Mouse (Mus musculus) embryonic facial prominence, embryonic 14.5 days (tissue): ENCODE data around the gene Rnf187. TPM values are rescaled to one million over a fixed set of nuclear protein-coding genes. Genes with fewer than 3 reads are reported as not detected.

Source experiments
- ATAC-seq: fragments of 200-750 bp; cut with Nextera tagmentation; 2 replicates; pipeline ENCODE4 v1.8.0; 2017; ENCODE audit warnings: low read depth, moderate number of reproducible peaks, moderate TSS enrichment
- DNase-seq: peaks from one replicate; pipeline ENCODE4 v3.0.0-alpha.2; 2015; ENCODE audit warnings: low spot score
- H3K27ac ChIP-seq: fragments of 300-500 bp; sonication (generic); replicated peaks from 2 replicates; pipeline ENCODE4 v1.5.1; 2014; ENCODE audit warnings: low read depth, mild to moderate bottlenecking, low read length, moderate library complexity
- H3K27me3 ChIP-seq: fragments of 300-500 bp; sonication (generic); replicated peaks from 2 replicates; pipeline ENCODE4 v1.6.1; 2014; ENCODE audit warnings: low read length; ENCODE audit not compliant: control insufficient read depth, insufficient read depth
- H3K36me3 ChIP-seq: fragments of 300-500 bp; sonication (generic); 2 replicates; pipeline ENCODE4 v1.6.1; 2014; ENCODE audit warnings: low read length, mixed read lengths; ENCODE audit not compliant: control insufficient read depth, insufficient read depth
- H3K4me1 ChIP-seq: fragments of 300-500 bp; sonication (generic); 2 replicates; pipeline ENCODE4 v1.6.1; 2014; ENCODE audit warnings: antibody characterized with exemption, low read length; ENCODE audit not compliant: control insufficient read depth, insufficient read depth
- H3K4me2 ChIP-seq: fragments of 300-500 bp; sonication (generic); 2 replicates; pipeline ENCODE4 v1.6.1; 2014; ENCODE audit warnings: low read depth, mild to moderate bottlenecking, low read length, moderate library complexity, mixed read lengths
- H3K4me3 ChIP-seq: fragments of 300-500 bp; sonication (generic); 2 replicates; pipeline ENCODE4 v1.5.1; 2014; ENCODE audit warnings: low read depth, mild to moderate bottlenecking, low read length
- H3K9ac ChIP-seq: fragments of 300-500 bp; sonication (generic); 2 replicates; pipeline ENCODE4 v1.6.1; 2014; ENCODE audit warnings: low read depth, mild to moderate bottlenecking, low read length, moderate library complexity, mixed read lengths
- H3K9me3 ChIP-seq: fragments of 300-500 bp; sonication (generic); 2 replicates; pipeline ENCODE4 v1.6.1; 2016; ENCODE audit warnings: low read length; ENCODE audit not compliant: control insufficient read depth
- WGBS: fragments of 180-500 bp; shearing (Covaris S2); extraction: QIAGEN DNeasy Blood & Tissue Kit; methylation state at CpG from one replicate; pipeline ENCODE4 v1.1.7; 2014; 5-methylcytosine and 5-hydroxymethylcytosine counted together
- polyA plus RNA-seq: library from polyadenylated mRNA; unstranded; fragments of >200 nt; fragmentation: Nextera tagmentation; extraction: Ambion mirVana; gene quantifications from 2 replicates; pipeline ENCODE4 v1.2.1, GENCODE M21; 2014

Rnf187 gene
- 256 and 271 TPM in 2 replicates for polyA plus RNA-seq

DNA sequence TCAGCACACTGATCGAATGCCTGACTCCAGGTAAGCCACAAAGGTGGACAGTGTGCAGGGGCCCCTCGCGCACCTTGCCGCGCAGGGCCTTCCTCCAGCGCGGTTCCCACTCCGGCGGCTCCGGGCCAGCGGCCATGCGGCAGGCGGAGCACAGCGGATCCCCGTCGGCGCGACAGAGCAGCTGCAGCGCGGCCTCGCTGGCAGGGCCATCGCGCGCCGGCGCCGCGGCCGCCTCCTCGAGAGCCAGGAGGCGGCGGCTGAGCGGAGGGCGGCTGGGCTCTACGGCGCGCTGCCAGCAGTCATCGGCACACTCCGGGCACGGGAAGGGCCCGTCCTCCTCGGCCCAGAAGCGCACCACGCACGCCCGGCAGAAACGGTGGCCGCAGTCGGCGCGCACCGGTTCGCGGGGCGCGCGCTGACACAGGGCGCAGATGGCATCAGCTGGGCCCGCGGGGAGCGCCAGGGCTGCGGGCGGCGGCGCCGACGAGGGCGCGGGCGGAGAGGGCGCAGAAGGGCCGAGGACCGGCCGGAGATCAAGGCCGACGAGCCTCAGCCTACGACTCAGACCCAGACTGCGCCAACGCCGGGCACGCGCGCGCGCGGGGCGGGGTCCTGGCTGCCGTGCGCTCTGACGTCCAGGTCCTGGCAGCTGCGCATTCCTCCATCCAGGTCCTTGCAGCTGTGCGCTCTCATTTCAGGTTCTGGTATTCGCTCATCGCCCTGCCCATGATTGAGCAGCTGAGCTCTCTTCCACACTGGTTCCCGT is at the start of gene Rnf187:
TSS of gene Rnf187 (minus strand) at position 595 of the 766 bp plus-strand sequence.
- peak; percentile 96 for DNase-seq
- Histone ChIP-seq H3K4me2 (peak within 1 kb of the TSS; percentile 76), H3K4me3 (peak within 1 kb of the TSS; percentile 98), H3K36me3 (peaks cover 32% of the 10 kb centered on the region), H3K4me1 (peaks cover 13% of the 10 kb centered on the region), H3K9me3 (no peaks in the 10 kb centered on the region), H3K9ac (peak within 1 kb of the TSS; percentile 96), H3K27ac (peak within 1 kb of the TSS; percentile 94), H3K27me3 (no peaks in the 10 kb centered on the region)
- WGBS: under 1% methylated on average over 34 of the region's 95 CpGs
- peak; percentile 99 for ATAC-seq

DNA sequence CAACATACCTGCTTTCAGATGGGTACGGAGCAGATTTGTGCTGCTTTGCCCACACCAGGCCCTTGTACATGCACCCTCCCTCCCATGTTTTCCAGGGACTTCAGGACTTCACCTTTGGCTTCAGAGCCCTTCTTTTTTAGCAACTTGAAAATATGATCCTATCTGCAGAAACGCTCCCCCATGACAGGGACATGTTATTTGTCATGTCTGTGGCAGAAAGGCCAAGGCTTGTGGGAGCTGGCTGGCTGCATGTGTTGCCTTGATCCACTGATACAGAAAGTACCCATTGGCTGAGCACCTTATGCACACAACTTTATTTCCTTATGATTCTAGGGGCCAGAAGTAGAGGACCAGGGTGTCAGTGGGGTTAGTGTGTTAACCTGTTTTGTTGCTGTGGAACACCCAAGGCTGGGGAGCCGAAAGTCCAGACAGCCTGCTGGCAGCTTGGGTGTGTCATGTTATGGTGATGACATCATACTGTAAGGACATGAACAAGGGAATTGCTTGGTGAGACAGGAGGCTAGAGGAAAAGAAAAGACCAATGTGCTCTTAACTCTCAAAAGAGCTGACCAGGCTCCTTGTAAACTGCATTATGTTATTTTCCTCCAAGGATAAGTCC is 46.7 kb upstream of the Rnf187 start:
- no peak overlapping the region for H3K27ac ChIP-seq
- H3K36me3 ChIP-seq: peaks cover 78% of the 10 kb centered on the region
- no peak overlapping the region for H3K4me2 ChIP-seq
- H3K9ac ChIP-seq: no peak overlapping the region
- no peak for ATAC-seq
- no peaks in the 10 kb centered on the region for H3K9me3 ChIP-seq
- H3K27me3 ChIP-seq: no peaks in the 10 kb centered on the region
- H3K4me3 ChIP-seq: no peak overlapping the region
- WGBS: 90% methylated on average over 3 of the region's 3 CpGs
- DNase-seq: no peak
- H3K4me1 ChIP-seq: peaks cover 2% of the 10 kb centered on the region

DNA sequence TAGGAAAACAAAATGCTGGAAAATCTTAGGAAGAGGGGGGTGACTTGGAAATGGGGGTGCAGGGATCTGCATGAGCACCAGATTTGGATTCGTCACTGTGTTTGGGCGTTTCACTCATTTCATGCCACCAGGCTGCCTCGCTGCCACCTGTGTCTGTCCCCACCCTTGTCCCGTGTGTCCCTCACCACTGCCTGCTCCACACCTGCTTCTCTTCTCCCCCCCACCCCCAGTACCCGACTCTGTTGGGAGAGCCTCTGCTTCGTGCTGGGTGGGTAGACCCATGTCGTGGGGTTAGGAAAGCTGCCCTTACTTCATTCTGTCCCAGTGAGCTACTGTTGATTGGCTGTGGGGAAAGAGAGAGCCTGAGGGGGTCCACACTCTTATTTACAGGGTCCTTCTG is 45.9 kb upstream of the Rnf187 start:
- 96% methylated on average over 7 of the region's 7 CpGs for WGBS
- Histone ChIP-seq H3K4me1 (peaks cover 9% of the 10 kb centered on the region), H3K4me3 (no peak overlapping the region), H3K27me3 (no peaks in the 10 kb centered on the region), H3K36me3 (peaks cover 70% of the 10 kb centered on the region), H3K9me3 (no peaks in the 10 kb centered on the region), H3K4me2 (no peak overlapping the region), H3K27ac (no peak overlapping the region), H3K9ac (no peak overlapping the region)
- ATAC-seq (no peak), DNase-seq (no peak)

GRCm38 (mm10) chr11:58983691-58984341 is 45.1 kb upstream of the Rnf187 start:
- Histone ChIP-seq H3K4me2 (no peak overlapping the region), H3K36me3 (peaks cover 62% of the 10 kb centered on the region), H3K9ac (no peak overlapping the region), H3K9me3 (no peaks in the 10 kb centered on the region), H3K4me3 (no peak overlapping the region), H3K27me3 (no peaks in the 10 kb centered on the region), H3K4me1 (peaks cover 17% of the 10 kb centered on the region), H3K27ac (no peak overlapping the region)
- DNase-seq: no peak
- 89% methylated on average over 6 of the region's 6 CpGs for WGBS
- ATAC-seq: no peak

DNA sequence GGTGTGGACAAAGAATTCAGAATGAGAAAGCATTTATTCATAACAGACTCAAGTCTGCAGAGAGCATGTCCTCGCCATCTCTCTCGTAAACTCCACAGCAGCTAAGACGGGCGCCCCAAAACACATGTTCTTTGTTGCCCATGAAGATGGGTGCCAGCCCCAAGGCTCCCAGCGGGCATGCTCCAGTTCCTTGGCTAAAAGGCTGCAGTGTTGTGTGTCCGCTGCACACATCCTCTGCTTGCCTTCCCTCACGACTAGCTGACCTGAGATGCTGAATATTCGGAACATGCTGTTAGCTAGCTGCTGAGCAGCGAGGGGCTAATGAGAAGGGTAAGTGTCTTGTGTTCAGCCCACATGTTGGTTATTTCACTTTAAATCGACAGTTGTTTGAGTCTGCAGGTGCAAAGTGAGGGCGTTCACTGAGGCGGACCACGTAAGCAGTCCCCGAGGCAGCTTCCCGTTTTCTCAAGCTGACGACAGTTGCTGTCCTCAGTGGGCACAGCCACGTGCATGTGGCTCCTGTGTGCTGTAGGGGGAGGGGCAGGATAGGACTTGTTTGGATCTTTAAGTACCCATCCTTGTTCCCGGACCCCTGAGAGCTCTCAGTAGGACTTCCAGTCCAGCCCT is 43.9 kb upstream of the Rnf187 start:
- H3K9me3 ChIP-seq: no peaks in the 10 kb centered on the region
- no peak for ATAC-seq
- peaks cover 20% of the 10 kb centered on the region for H3K4me1 ChIP-seq
- no peak for DNase-seq
- peaks cover 50% of the 10 kb centered on the region for H3K36me3 ChIP-seq
- H3K9ac ChIP-seq: no peak overlapping the region
- H3K27ac ChIP-seq: no peak overlapping the region
- 80% methylated on average over 18 of the region's 18 CpGs for WGBS
- H3K27me3 ChIP-seq: no peaks in the 10 kb centered on the region
- no peak overlapping the region for H3K4me2 ChIP-seq
- H3K4me3 ChIP-seq: no peak overlapping the region

- peak; percentile 59; the same call in 1 of the 2 replicates for ATAC-seq
- Histone ChIP-seq H3K4me3 (no peak overlapping the region), H3K27ac (no peak overlapping the region), H3K4me1 (peaks cover 20% of the 10 kb centered on the region), H3K4me2 (no peak overlapping the region), H3K9ac (no peak overlapping the region), H3K9me3 (no peaks in the 10 kb centered on the region), H3K27me3 (no peaks in the 10 kb centered on the region), H3K36me3 (peaks cover 42% of the 10 kb centered on the region)
- 57% methylated on average over 14 of the region's 14 CpGs for WGBS
- DNase-seq: peak; percentile 84
Measured at GRCm38 (mm10) chr11:58981541-58982447, 43.1 kb upstream of the Rnf187 start.

GRCm38 (mm10) chr11:58980381-58980990 is 41.8 kb upstream of the Rnf187 start:
- ATAC-seq (no peak), DNase-seq (peak; percentile 11)
- Histone ChIP-seq H3K4me2 (peak overlapping the region; percentile 98), H3K9me3 (no peaks in the 10 kb centered on the region), H3K9ac (peak overlapping the region; percentile 55), H3K27ac (no peak overlapping the region), H3K4me3 (no peak overlapping the region), H3K36me3 (peaks cover 31% of the 10 kb centered on the region), H3K4me1 (peaks cover 20% of the 10 kb centered on the region), H3K27me3 (no peaks in the 10 kb centered on the region)
- WGBS: 60% methylated on average over 5 of the region's 5 CpGs
